Mouse (Mus musculus): Measurements from ENCODE around the gene Actg1. TPM values are rescaled to one million over a fixed set of nuclear protein-coding genes. Genes with fewer than 3 reads are reported as not detected.

The Actg1 gene
- total RNA-seq (2014; rRNA removed): 68.0 and 123 TPM in 2 replicates
- polyA plus RNA-seq (2012; rRNA removed): 158 and 177 TPM in 2 replicates

GRCm38 (mm10) chr11:120347791-120348683 is at the start of gene Actg1:
Actg1 (minus strand) TSS chr11:120348542.
- peak; percentile 93 for TF ChIP-seq POLR2A (IDR thresholded peaks at IDR 0.05; ENCODE audit: extremely low read depth, insufficient read depth, low read length)
- no peak for TF ChIP-seq CTCF (IDR thresholded peaks at IDR 0.05; ENCODE audit: low read depth, low read length)
- H3K4me3 ChIP-seq (ENCODE audit: insufficient read depth, low read depth, low read length): peak within 1 kb of the TSS; percentile 87
- H3K9ac ChIP-seq (ENCODE audit: low read depth, low read length): peak within 1 kb of the TSS; percentile 96
- peaks cover 6% of the 10 kb centered on the region for H3K36me3 ChIP-seq (ENCODE audit: control insufficient read depth, insufficient read depth, low read length)
- DNase-seq (ENCODE audit: extremely low read depth, low read depth, low spot score): no peak
- H3K4me1 ChIP-seq (ENCODE audit: control insufficient read depth, insufficient read depth, low read length): peaks cover 19% of the 10 kb centered on the region
- peaks cover 5% of the 10 kb centered on the region for H3K79me2 ChIP-seq (ENCODE audit: control insufficient read depth, insufficient read depth, low read length)
- H3K27me3 ChIP-seq (ENCODE audit: control insufficient read depth, insufficient read depth, low read length): no peaks in the 10 kb centered on the region
- H3K27ac ChIP-seq (replicated peaks; ENCODE audit: insufficient read depth, low read depth, low read length): peak within 1 kb of the TSS; percentile 95
- under 1% methylated on average over 102 of the region's 103 CpGs for WGBS

DNA sequence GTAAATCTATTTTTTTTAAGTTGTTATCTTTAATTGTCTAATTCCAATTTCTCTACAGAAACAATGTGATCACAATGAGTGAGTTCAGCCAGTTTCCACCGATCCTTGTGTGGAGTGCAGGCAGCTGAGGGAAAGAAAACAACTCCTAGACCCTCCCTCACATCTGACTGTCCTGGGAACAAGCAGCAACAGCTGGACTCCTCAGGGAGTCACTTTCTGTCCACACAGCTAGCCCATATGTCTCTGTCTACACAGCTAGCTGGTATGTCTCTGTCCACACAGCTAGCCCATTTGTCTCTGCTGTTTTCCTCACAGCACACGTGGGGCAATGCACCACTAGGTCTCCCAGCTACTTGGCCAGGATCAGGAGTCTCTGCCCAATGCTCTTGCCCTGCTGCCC is 49.3 kb upstream of the Actg1 start:
- no peak for DNase-seq (ENCODE audit: extremely low read depth, low read depth, low spot score)
- H3K4me1 ChIP-seq (ENCODE audit: control insufficient read depth, insufficient read depth, low read length): no peaks in the 10 kb centered on the region
- WGBS: 80% methylated on average over 2 of the region's 2 CpGs
- H3K9ac ChIP-seq (ENCODE audit: low read depth, low read length): no peak overlapping the region
- H3K79me2 ChIP-seq (ENCODE audit: control insufficient read depth, insufficient read depth, low read length): peaks cover 2% of the 10 kb centered on the region; the same call in 1 of the 2 replicates
- no peak for TF ChIP-seq POLR2A (IDR thresholded peaks at IDR 0.05; ENCODE audit: extremely low read depth, insufficient read depth, low read length)
- TF ChIP-seq CTCF (IDR thresholded peaks at IDR 0.05; ENCODE audit: low read depth, low read length): no peak
- no peaks in the 10 kb centered on the region for H3K27me3 ChIP-seq (ENCODE audit: control insufficient read depth, insufficient read depth, low read length)
- H3K4me3 ChIP-seq (ENCODE audit: insufficient read depth, low read depth, low read length): no peak overlapping the region
- H3K36me3 ChIP-seq (ENCODE audit: control insufficient read depth, insufficient read depth, low read length): peaks cover 53% of the 10 kb centered on the region
- no peak overlapping the region for H3K27ac ChIP-seq (replicated peaks; ENCODE audit: insufficient read depth, low read depth, low read length)

GRCm38 (mm10) chr11:120395661-120396060 is 47.3 kb upstream of the Actg1 start:
- peak; percentile 77 for DNase-seq (ENCODE audit: extremely low read depth, low read depth, low spot score)
- Histone ChIP-seq H3K9ac (ENCODE audit: low read depth, low read length) (no peak overlapping the region), H3K36me3 (ENCODE audit: control insufficient read depth, insufficient read depth, low read length) (peaks cover 40% of the 10 kb centered on the region), H3K79me2 (ENCODE audit: control insufficient read depth, insufficient read depth, low read length) (peaks cover 2% of the 10 kb centered on the region; the same call in 1 of the 2 replicates), H3K27ac (replicated peaks; ENCODE audit: insufficient read depth, low read depth, low read length) (no peak overlapping the region), H3K4me3 (ENCODE audit: insufficient read depth, low read depth, low read length) (no peak overlapping the region), H3K4me1 (ENCODE audit: control insufficient read depth, insufficient read depth, low read length) (no peaks in the 10 kb centered on the region), H3K27me3 (ENCODE audit: control insufficient read depth, insufficient read depth, low read length) (no peaks in the 10 kb centered on the region)
- TF ChIP-seq POLR2A (IDR thresholded peaks at IDR 0.05; ENCODE audit: extremely low read depth, insufficient read depth, low read length) (no peak), CTCF (IDR thresholded peaks at IDR 0.05; ENCODE audit: low read depth, low read length) (no peak)
- WGBS: 18% methylated on average over 4 of the region's 4 CpGs

GRCm38 (mm10) chr11:120388580-120388979 is 40.2 kb upstream of the Actg1 start:
- H3K36me3 ChIP-seq (ENCODE audit: control insufficient read depth, insufficient read depth, low read length): peaks cover 46% of the 10 kb centered on the region
- H3K27me3 ChIP-seq (ENCODE audit: control insufficient read depth, insufficient read depth, low read length): no peaks in the 10 kb centered on the region
- no peaks in the 10 kb centered on the region for H3K4me1 ChIP-seq (ENCODE audit: control insufficient read depth, insufficient read depth, low read length)
- TF ChIP-seq POLR2A (IDR thresholded peaks at IDR 0.05; ENCODE audit: extremely low read depth, insufficient read depth, low read length) (no peak), CTCF (IDR thresholded peaks at IDR 0.05; ENCODE audit: low read depth, low read length) (no peak)
- H3K9ac ChIP-seq (ENCODE audit: low read depth, low read length): no peak overlapping the region
- WGBS: 92% methylated on average over 9 of the region's 9 CpGs
- H3K27ac ChIP-seq (replicated peaks; ENCODE audit: insufficient read depth, low read depth, low read length): no peak overlapping the region
- peaks cover 2% of the 10 kb centered on the region; the same call in 1 of the 2 replicates for H3K79me2 ChIP-seq (ENCODE audit: control insufficient read depth, insufficient read depth, low read length)
- no peak overlapping the region for H3K4me3 ChIP-seq (ENCODE audit: insufficient read depth, low read depth, low read length)
- no peak for DNase-seq (ENCODE audit: extremely low read depth, low read depth, low spot score)

GRCm38 (mm10) chr11:120387157-120387556 is 38.8 kb upstream of the Actg1 start:
- H3K4me1 ChIP-seq (ENCODE audit: control insufficient read depth, insufficient read depth, low read length): no peaks in the 10 kb centered on the region
- H3K27ac ChIP-seq (replicated peaks; ENCODE audit: insufficient read depth, low read depth, low read length): no peak overlapping the region
- no peaks in the 10 kb centered on the region for H3K79me2 ChIP-seq (ENCODE audit: control insufficient read depth, insufficient read depth, low read length)
- no peak for TF ChIP-seq POLR2A (IDR thresholded peaks at IDR 0.05; ENCODE audit: extremely low read depth, insufficient read depth, low read length)
- no peak for TF ChIP-seq CTCF (IDR thresholded peaks at IDR 0.05; ENCODE audit: low read depth, low read length)
- no peak for DNase-seq (ENCODE audit: extremely low read depth, low read depth, low spot score)
- no peak overlapping the region for H3K4me3 ChIP-seq (ENCODE audit: insufficient read depth, low read depth, low read length)
- H3K36me3 ChIP-seq (ENCODE audit: control insufficient read depth, insufficient read depth, low read length): peaks cover 53% of the 10 kb centered on the region
- no peaks in the 10 kb centered on the region for H3K27me3 ChIP-seq (ENCODE audit: control insufficient read depth, insufficient read depth, low read length)
- 47% methylated on average over 2 of the region's 2 CpGs for WGBS
- H3K9ac ChIP-seq (ENCODE audit: low read depth, low read length): no peak overlapping the region

GRCm38 (mm10) chr11:120386632-120387031 is 38.3 kb upstream of the Actg1 start:
- H3K27me3 ChIP-seq (ENCODE audit: control insufficient read depth, insufficient read depth, low read length): no peaks in the 10 kb centered on the region
- H3K36me3 ChIP-seq (ENCODE audit: control insufficient read depth, insufficient read depth, low read length): peaks cover 57% of the 10 kb centered on the region

More at GRCm38 (mm10) chr11:120386632-120387031, 38.3 kb upstream of the Actg1 start:
- Histone ChIP-seq H3K4me1 (ENCODE audit: control insufficient read depth, insufficient read depth, low read length) (no peaks in the 10 kb centered on the region), H3K79me2 (ENCODE audit: control insufficient read depth, insufficient read depth, low read length) (no peaks in the 10 kb centered on the region), H3K27ac (replicated peaks; ENCODE audit: insufficient read depth, low read depth, low read length) (no peak overlapping the region), H3K4me3 (ENCODE audit: insufficient read depth, low read depth, low read length) (no peak overlapping the region), H3K9ac (ENCODE audit: low read depth, low read length) (no peak overlapping the region)
- 88% methylated on average over 6 of the region's 6 CpGs for WGBS
- TF ChIP-seq CTCF (IDR thresholded peaks at IDR 0.05; ENCODE audit: low read depth, low read length) (no peak), POLR2A (IDR thresholded peaks at IDR 0.05; ENCODE audit: extremely low read depth, insufficient read depth, low read length) (no peak)
- no peak for DNase-seq (ENCODE audit: extremely low read depth, low read depth, low spot score)
